Mouse (Mus musculus) 3T3-L1 (cell line): Measurements from ENCODE around the gene Slc25a36.

Experiments used
- DNase-seq: peaks from one replicate; pipeline ENCODE4 v3.0.0-alpha.2; 2015; ENCODE audit warnings: low read depth, low spot score

The Slc25a36 gene

GRCm38 (mm10) chr9:97046240-97046639 lies 64.7 kb downstream of the Slc25a36 start:
- DNase-seq: no peak

GRCm38 (mm10) chr9:97041633-97042032 lies 69.3 kb downstream of the Slc25a36 start:
- no peak for DNase-seq

- peak; percentile 25 for DNase-seq
Observed at GRCm38 (mm10) chr9:97038010-97038409, 72.9 kb downstream of the Slc25a36 start.

GRCm38 (mm10) chr9:97036656-97037055 lies 74.3 kb downstream of the Slc25a36 start:
- no peak for DNase-seq

GRCm38 (mm10) chr9:97027361-97027760 lies 83.6 kb downstream of the Slc25a36 start:
- no peak for DNase-seq

- no peak for DNase-seq
Observed at GRCm38 (mm10) chr9:97026006-97026405, 85.0 kb downstream of the Slc25a36 start.
